Mouse (Mus musculus) heart, postnatal 0 days (tissue): ENCODE measurements around the gene Apoc4.

Source experiments
- CTCF ChIP-seq: IDR thresholded peaks from 2 replicates; pipeline ENCODE4 v1.5.1; 2016; ENCODE audit warnings: antibody characterized with exemption, control low read depth, low read depth
- EP300 ChIP-seq: IDR thresholded peaks from 2 replicates; pipeline ENCODE4 v1.6.1; 2016; ENCODE audit warnings: antibody characterized with exemption, low read depth

GRCm38 (mm10) chr7:19673083-19673699 lies 8.1 kb downstream of the Apoc4 start:
- no peak for TF ChIP-seq EP300
- TF ChIP-seq CTCF, result no peak
